Mouse (Mus musculus) left cerebral cortex, postnatal 25 days (tissue): ENCODE data around the gene Dera. TPM values are rescaled to one million over a fixed set of nuclear protein-coding genes. Genes with fewer than 3 reads are reported as not detected.
"Not testable (repeated sequence)": the region's sequence is repeated elsewhere in the genome, so short reads cannot be mapped to it uniquely, and the experiment has no call there.

Source experiments
- DNase-seq, 2 experiments: peaks; one replicate each; pipeline ENCODE4 v3.0.0; 2022; ENCODE audit warnings: low spot score in 2 of 2, mixed read lengths in 1 of 2
- intact Hi-C: fragments of 180-260 bp; cut with DNase I; formaldehyde crosslinking; loops from one replicate; pipeline ENCODE4 v1.15.1; 2025
- total RNA-seq, 2 experiments: library from RNA; stranded (reverse); gene quantifications; 2 replicates each; pipeline ENCODE4 v1.2.3; 2021

The Dera gene
- total RNA-seq = 1 to 10 TPM; 4.1 to 4.7 TPM

DNA sequence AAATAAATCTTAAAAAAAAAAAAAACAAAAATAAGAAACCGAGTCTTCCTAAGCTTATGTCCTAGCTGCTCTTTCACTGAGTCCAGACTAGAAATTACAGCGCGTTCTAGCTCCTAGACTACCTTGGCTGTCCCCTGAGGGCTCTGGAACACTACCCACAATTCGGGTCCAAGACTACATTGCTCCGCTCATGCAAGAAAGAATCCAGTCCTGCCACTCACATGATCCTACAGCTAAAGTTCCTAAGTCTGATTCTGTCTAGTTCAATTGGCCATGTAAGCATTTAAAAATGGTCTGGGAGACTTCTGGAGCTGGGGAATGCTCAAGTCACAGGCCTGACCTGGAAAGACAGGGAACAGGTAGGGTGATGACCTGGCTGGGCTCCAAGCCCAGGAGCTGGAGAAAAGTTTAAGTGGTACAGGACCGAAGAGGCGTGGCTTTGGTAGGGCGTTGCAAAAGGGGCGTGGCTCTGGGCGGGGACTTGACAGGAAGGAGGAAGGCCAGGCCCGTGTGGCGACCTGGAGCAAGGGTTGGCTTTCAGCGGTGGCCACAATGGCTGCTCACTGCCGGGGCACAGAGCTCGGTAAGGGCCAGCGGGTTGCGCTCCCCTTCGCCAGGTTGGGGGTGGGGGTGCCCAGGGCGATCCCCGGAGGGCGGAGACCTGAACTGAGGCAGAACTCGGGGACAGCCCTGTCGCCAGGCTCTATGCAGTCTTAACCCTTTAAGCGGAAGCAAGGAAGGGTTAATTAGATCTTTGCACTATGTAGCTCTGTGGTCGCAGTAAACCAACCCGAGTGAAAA lies at the start of gene Dera:
TSS of gene Dera (plus strand) at position 491 of the 801 bp plus-strand sequence.
- intact Hi-C loops = no loop called here
- DNase-seq = peak in 1 of 2 experiments; percentile 40

DNA sequence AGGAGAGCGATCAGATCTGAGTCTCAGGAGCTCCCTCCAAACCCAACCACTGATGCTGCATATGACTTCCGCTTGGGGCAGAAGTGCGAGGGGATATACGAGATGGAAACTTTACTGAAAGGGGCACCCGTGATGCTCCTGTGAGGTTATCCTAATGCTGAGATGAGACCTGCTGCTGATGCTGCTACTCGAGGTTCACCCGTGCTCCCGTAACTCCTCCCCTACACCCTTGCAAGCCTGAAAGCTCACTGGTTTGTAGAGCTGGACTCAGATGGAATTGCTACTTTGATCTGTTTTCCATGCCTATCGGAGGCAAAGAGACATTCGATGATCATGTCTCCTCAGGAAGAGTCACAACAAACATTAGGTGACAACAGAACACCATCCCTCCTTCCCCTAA lies 48.1 kb upstream of the Dera start:
- intact Hi-C loops = no loop called here
- no peak for DNase-seq

DNA sequence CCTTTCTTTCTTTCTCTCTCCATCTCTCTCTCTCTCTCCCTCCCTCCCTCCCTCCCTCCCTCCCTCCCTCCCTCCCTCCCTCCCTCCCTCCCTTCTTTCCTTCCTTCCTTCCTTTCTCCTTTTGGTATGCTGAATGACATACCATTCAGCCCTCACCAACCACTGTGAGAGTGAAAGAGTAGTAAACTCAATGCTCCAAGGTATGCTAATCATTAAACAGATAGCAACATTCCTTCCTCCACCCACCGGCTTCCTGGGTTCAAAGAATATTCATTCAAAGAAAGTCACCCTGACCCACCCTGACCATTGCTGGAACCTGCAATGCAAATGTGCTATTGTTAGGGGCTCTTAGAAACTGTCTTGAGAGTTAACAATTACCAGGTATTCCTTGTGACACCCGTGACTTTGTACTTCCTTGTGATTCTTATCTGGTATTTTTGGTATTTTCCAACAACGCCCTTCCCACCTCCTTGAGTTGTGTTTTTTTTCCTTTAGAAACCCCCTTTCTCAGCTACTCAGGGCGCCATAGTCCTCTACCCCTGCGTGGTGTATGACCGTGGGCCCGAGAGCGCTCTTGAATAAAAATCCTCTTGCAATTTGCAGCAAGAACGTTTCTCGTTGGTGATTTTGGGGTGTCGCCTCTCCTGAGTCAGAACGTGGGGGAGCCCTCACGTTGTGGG lies 45.5 kb upstream of the Dera start:
- intact Hi-C loops, DNase-seq: not testable (repeated sequence)

DNA sequence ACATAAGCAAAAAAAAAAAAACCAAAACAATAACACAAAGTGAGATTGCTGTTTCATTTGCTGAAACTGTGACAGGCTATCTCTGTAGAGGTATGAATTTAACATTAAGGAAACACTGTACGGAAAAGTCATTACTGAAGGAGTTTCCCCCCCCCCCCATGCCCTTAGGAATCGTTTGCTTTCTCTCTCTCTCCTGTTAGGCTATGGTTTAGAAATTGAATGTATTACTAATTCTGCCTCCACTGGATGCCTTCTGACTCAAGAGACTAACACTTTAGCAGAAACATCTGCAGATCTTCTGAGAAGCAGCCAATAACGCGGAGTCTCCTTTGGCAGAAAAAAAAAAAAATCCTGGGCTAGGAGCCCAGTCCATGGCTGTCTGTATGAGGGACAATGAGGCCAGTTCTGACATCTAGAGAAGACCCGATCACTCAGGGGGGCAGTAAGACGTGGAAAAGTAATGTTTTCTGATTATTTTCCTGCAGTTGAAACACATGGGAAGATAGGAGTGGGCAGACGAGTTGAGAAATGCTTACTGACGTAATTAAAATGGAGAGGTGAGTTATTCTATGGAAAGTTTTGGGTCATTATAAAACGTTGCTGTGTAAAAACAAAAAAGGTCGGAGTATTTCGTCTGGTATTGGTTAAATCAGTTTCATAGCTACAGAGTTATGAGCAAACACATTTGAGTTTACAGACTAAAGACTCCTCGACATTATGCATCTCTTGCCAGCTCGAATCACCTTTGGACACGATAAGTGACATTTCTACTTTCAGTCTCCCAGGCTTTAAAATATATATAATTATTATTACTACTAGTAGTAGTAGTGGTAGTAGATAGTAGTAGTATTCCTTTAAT lies 43.9 kb upstream of the Dera start:
- intact Hi-C loops = loop anchor here (5.0 kb wide), 1 partner anchor 43 kb away; no protein-coding TSS in a partner anchor

DNA sequence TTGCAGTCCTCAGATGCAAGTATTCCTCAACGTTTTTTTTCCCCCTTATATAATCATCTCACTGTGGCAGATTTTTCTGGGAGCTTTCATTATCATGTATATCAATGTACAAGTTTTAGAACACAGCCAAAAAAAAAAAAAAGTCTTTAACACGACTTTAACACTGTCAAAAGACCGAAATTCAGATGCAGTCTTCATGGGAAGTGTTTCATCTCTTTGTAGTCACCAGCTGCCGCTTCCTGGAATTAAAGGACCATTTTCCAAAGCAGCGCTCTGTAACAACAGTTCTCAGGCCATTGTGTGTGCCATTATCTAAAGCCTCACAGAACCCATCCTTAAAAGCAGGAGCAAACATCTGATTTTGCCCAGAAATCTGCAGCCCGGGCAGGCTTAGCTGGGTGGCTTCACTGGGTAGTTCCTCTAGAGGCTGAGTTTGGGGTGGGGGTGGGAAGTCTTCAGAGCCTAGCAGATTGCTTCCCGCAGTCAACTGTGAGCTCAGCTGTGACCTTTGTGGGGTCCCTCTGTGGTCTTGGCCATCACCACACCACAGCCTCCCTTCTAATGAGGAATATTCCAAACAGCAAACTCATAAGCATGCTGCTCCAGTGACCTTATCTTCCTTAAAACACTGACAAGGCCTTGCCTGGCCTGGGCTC lies 41.6 kb upstream of the Dera start:
- intact Hi-C loops = loop anchor here (5.0 kb wide), 1 partner anchor 45 kb away; no protein-coding TSS in a partner anchor
- DNase-seq = peak in 1 of 2 experiments; percentile 32

More for the DNA sequence above, 43.9 kb upstream of the Dera start:
- DNase-seq = no peak

DNA sequence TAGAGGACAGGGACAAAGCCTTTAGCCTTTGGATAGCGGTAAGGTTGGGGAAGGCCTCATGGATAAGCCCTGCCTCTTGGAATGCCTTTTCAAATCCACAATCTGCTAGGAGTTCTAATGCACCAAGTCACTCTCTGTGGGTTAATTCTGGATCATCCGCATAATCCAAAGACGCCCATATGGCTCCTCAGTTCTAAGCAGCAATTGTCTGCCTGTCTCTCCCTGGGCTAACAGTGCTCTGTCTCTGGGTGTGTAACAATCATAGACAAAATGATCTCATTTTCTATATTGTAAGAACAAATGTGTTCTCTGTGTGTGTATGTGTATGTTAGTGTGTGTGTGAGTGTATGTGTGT lies 41.1 kb upstream of the Dera start:
- DNase-seq = peak in 1 of 2 experiments; percentile 14
- intact Hi-C loops = loop anchor here (5.0 kb wide), 1 partner anchor 46 kb away; no protein-coding TSS in a partner anchor

DNA sequence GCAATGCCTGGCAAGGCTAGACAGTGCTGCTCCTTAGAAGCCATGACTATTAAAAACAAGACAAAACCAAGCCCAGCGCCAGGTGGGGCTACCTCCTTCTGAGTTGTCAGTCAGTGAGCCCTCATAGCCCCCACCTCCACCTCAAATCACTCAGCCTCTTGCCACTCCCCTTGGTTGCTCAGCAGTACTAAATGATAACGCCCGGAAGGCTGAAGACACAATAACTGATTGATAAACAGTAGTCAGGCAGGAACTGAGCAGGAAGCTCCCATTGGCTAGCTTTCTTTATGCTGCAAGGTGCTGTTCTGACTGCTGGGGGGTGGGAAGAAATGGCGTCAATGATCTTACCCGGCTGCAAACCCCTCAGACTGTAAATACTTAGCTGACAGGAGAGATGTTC lies 37.5 kb upstream of the Dera start:
- intact Hi-C loops = no loop called here
- no peak for DNase-seq

DNA sequence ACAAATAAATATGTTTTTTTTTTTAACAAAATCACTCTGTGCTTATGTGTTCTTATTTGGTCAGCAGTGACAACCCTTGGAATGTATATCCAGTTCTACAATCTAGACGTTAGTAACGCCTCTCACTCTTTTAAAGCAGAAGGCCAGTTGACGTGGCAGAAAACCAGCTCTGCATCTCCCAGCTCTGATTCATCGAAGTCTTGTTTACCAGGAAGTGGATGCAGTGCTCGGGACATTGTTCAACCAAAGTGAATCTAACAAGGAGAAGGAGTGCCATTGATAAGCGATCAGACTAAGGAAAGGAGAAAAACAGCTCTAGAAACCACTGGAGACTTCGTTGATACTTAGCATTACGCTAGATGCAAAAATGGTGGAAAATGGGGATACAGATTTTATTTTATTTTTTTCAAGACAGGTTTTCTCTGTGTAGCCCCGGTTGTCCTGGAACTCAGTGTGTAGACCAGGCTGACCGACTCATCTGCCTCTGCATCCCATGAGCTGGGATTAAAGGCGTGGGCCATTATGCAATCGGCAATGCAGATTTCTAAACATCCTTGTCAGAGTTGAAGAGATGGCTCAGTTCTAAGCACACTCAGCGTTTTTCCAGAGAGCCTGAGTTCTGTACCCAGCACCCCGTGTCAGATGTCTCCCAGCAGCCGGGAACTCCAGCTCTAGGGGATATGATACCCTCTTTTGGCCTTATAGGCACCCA lies 32.0 kb upstream of the Dera start:
- no peak for DNase-seq
- intact Hi-C loops = loop anchor here (5.0 kb wide), 2 partner anchors 75 to 310 kb away; no protein-coding TSS in a partner anchor

DNA sequence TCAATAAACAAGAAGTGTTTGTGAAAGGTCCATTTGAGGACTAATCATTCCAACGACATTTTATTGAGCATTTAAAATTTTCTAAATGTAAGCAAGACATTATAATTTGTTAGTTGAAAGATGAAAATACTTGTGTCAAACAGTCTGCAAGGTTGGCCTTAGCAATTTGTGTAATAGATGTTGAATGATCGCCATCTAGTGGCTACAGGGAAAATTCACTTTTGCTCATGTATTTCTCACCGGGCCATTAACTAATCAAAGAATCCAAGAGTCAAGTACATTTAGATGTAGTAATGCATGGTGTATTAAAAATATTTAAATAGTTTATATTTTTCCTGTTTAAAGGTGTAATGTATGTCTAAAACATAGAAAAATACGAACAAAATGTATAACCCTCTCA lies 30.4 kb upstream of the Dera start:
- intact Hi-C loops = loop anchor here (1.0 to 5.0 kb wide), 4 partner anchors 77 to 517 kb away; no protein-coding TSS in a partner anchor
- DNase-seq = peak; percentile 44 to 69

DNA sequence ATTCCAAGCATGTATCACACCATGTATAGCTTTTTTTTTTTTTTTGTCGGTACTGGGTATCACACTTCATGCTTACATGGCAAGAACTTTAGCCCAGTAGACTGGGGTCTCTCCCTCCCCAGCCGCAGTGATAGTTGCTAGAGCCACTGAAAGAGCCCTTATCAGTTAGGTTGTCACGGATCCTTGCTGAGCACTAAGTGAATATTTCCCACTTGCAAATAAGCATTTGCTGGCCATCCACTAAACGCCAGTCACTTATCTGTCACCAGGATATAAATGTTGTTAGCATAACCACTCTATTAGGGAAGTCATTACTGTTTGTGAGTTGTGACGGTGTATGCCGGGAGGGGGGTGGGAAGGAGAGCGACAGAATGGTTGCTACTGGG lies 19.9 kb upstream of the Dera start:
- DNase-seq = peak in 1 of 2 experiments; percentile 9
- intact Hi-C loops = no loop called here

DNA sequence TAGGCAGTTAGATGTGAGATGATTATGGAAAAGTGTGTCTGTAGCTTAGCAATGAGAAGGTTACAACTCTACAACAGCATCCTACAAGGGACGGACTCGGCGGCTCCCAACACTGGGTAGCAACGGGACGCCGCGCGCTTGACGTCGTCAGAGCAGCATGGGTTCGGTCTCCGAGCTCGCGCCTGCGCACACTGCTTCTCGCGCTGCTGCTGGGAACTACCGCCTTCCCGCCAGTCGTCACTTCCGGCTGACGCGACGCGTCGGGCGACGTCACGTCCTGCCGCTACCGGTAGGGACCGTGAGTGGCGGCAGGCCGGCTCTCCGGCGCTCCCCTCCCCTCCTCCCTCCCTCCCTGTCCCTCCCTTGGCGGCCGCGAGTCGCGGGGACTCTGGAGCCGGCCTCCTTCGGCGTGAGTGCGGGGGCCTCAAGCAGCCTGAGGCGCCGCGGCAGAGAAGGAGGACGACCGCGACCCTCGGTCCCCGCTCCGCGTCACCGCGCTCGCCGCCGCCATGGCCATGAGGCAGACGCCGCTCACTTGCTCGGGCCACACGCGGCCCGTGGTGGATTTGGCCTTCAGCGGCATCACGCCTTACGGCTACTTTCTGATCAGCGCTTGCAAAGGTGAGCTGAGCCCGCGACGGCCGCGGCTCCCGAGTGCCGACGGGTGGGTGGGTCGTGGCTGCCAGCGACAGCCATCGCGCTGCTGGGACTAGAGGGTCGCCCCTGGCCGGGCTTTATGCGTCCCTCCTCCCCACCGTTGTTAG lies 19.3 kb upstream of the Dera start, which contains the start of gene Strap:
TSS of gene Strap (plus strand) at position 233 of the 764 bp plus-strand sequence.
- peak; percentile 92 to 96 for DNase-seq
- intact Hi-C loops = no loop called here

DNA sequence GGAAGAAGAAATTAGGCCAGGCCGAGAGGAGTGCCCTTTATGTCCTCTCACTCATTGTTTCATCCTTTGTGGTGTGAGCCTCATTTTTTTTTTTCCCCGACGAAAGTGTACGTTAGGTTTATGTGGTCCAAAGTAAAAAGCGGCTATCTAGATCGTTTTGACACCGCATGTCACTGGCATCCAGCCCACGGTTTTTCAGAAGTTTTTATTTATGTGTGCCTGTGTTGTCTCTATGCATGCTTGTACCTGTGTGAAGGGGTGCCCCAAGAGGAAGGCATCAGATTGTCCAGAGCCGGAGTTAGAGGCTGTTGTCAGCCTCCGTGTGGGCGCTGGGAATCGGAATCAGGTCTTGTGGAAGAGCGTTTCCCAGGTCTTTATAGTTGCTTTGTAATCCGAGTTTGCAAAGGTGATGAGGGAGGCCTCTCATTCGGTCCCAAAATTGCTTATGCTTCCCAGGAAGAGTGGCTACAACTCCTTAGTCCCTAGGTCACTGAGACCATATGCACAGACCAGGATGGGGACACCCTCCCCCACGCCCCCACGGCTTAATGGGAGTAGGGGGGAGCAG lies 18.6 kb upstream of the Dera start:
- intact Hi-C loops = no loop called here
- no peak for DNase-seq

DNA sequence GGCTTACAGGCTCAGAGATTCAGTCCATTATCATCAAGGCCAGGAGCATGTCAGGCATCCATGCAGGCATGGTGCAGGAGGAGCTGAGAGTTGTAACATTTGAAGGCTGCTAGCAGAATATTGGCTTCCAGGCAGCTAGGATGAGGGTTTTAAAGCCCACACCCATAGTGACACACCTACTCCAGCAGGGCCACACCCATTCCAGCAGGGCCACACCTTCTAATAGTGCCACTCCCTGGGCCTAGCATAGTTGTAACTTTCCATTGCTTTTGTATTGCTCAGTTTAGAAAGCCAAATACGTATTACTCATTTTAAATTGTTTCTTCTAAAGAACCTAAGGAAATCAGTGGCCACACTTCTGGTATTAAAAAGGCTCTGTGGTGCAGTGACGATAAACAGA lies 13.4 kb upstream of the Dera start:
- intact Hi-C loops = no loop called here
- no peak for DNase-seq

DNA sequence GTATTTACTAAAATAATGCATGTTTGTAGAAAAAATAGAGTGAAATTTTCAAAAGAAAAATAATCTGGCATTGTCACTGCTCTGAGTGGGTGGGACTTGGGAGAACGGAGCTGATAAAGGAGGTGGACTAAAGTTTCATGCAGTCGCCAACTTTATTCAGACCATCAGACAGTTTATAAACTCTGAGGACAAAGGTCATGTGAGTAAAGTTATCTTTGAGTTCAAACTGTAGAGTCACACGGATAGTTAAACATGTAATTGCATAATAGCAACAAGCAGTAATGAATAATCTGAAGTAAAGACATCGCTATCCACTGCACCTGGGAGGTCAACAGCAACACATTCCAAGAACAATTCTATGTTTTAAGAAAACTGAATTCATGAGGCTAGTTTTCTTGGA lies 9.6 kb upstream of the Dera start:
- intact Hi-C loops = no loop called here
- no peak for DNase-seq

DNA sequence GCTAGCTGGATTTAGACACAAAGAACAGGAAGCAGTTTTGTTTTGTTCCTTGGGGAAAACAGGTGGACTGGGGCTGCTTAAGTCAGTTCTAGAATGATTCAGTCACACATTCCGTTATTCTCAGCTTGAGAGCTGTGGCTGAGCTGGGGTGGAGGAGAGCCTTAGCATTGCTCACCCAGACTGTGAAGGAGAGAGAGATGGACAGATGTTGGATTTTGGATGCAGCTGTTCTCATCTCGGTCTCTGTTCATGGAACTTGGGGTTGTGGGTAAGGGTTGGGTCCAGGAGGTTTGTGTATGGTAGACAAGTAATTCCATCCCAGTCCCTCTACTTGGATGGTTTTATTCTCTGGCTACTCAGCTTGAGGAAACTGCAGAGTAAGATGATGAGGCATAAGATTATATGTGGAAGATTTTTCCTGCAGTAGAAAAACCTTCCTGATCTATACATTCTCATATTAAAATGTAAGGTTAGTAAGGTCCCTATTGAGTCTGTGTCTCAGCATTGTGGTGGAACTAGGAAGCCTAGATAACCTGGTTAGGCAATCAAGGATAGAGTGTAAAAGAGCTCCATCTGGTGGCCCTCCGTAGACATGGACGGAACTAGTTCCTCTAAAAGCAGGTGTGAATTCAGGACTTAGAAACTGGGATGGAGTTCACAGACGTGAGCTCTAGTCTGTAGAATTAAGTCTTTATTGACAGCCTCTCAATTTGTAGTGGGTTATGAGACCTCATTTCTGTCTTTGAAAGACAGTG lies 7.0 kb upstream of the Dera start:
- DNase-seq = peak in 1 of 2 experiments; percentile 32
- intact Hi-C loops = no loop called here

DNA sequence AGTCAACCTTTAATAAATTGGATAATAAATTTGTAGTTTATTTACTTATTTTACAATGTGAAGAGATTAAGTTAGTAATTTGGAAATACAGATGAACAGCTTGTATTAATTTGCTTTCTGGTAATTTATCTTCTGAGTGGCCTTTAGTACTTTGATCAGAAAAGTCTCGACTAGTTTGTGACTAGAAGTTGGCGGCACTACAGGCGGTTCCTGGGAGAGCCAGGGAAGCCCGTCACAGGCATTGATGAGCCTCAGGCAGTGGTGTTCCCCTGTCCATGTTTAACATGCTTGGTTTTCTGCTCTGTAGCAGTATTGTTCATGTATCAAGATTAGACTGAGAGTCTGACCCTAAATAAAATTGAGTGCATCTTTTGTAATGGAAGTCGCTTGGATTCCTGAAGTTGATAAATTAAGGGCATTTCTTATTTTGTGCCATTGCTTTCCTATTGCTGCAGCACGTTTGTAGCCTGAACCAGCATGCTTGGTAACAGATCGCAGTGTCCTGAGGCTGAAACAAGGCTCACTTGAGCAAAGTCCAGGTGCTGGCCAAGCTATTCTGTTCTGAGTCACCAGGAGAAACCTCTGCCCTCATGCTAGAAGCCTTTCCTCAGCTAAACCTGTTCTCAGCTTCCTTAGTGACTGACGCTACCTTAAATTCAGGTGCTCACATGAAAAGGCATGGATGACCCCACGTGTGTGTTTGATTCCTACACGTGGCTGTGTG lies 2.6 kb upstream of the Dera start:
- intact Hi-C loops = no loop called here
- no peak for DNase-seq
